Mouse (Mus musculus) midbrain, embryonic 10.5 days (tissue): Measurements from ENCODE around the gene Art3. TPM values are rescaled to one million over a fixed set of nuclear protein-coding genes. Genes with fewer than 3 reads are reported as not detected.

Source experiments
- DNase-seq: peaks from one replicate; pipeline ENCODE4 v3.0.0-alpha.2; 2017; ENCODE audit warnings: low spot score
- H3K27ac ChIP-seq: fragments of 300-500 bp; sonication (generic); replicated peaks from 2 replicates; pipeline ENCODE4 v1.5.1; 2016; ENCODE audit warnings: mild to moderate bottlenecking
- H3K27me3 ChIP-seq: fragments of 300-500 bp; sonication (generic); 2 replicates; pipeline ENCODE4 v1.6.1; 2016; ENCODE audit warnings: low read depth, mild to moderate bottlenecking; ENCODE audit not compliant: poor library complexity, severe bottlenecking
- H3K36me3 ChIP-seq: fragments of 300-500 bp; sonication (generic); 2 replicates; pipeline ENCODE4 v1.6.1; 2016; ENCODE audit warnings: mild to moderate bottlenecking, moderate library complexity
- H3K4me1 ChIP-seq: fragments of 300-500 bp; sonication (generic); 2 replicates; pipeline ENCODE4 v1.6.1; 2016
- H3K4me3 ChIP-seq: fragments of 300-500 bp; sonication (generic); 2 replicates; pipeline ENCODE4 v1.5.1; 2016; ENCODE audit warnings: mild to moderate bottlenecking, moderate library complexity
- H3K9me3 ChIP-seq: fragments of 300-500 bp; sonication (generic); replicated peaks from 2 replicates; pipeline ENCODE4 v1.6.1; 2016; ENCODE audit warnings: mild to moderate bottlenecking
- WGBS: fragments of 180-500 bp; shearing (Covaris S2); methylation state at CpG from one replicate; pipeline ENCODE4 v1.1.7; 2016; 5-methylcytosine and 5-hydroxymethylcytosine counted together
- polyA plus RNA-seq: library from polyadenylated mRNA; unstranded; fragments of >200 nt; fragmentation: Nextera tagmentation; extraction: Ambion mirVana; gene quantifications from 2 replicates; pipeline ENCODE4 v1.2.1, GENCODE M21; 2016

Art3 gene
- polyA plus RNA-seq, 1 experiment from 2014 or later, result 0.98 TPM

DNA sequence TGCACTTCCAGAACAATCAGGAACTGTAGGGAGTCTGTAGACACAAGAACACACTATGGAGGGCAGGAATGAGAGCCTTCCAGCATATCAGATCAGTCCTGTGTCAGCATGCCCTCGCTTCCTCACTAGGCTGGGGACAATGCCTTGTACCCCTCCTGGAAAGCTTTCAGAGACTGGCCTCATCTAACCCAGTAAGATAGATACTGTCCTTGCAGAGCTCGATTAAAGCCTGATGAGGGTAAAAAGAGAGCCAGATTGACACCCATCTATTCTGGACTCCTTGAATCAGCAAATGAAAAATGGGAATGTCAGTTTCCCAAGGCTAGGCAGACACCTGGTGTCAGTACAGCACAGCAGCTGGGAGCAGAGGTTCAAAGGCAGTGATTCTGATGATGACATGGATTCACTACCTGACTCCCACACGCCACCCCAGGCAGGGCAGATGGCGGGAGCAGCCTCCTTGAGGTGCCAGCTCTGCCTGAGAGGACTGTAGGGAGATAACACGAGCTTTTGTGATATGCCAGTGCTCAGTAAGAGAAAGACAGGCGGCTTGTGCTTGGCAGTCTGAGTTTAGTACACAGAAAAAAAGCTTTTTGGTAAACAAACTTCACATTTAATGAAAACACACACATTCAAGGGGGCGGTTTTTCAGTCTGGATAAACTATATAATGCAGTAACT is 80.0 kb downstream of the Art3 start:
- no peak for DNase-seq
- no peaks in the 10 kb centered on the region for H3K9me3 ChIP-seq
- H3K4me1 ChIP-seq, result no peaks in the 10 kb centered on the region
- H3K36me3 ChIP-seq, result peaks cover 29% of the 10 kb centered on the region
- WGBS, result 80% methylated on average over 7 of the region's 7 CpGs
- no peak overlapping the region for H3K27ac ChIP-seq
- H3K4me3 ChIP-seq, result no peak overlapping the region
- no peaks in the 10 kb centered on the region for H3K27me3 ChIP-seq

DNA sequence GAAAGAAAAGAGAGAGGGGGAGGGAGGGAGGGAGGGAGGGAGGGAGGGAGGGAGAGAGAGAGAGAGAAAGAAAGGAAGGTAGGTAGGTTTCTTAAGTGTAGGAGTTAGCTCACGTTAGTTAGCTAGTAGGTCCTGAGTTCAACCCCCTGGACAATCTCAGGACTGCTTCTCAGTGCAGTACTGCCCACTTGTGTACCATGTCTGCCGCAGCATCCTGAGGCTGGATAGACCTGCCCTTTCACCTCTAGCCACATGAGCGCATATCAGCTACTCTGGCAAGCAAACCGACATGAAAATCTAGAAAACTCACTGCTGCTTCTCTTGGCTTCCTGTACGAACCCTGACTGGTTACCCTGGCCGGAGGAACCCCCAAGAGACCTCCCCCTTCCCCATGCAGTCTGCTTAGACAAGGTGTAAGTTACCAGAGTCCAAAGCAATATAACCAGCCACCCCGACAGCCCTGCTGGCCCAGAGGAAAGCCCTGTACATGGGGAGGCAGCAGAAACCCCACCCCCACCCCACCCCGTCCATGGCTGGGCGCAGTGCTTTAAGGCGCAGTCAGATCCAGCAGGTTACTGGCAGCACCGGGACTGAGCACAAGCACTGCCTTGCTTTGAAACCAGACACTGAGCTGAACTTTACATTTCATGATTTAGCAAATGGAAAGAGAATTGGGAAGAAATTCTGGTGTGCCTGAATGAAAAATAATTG is 81.8 kb downstream of the Art3 start:
- Histone ChIP-seq H3K4me1 (no peaks in the 10 kb centered on the region), H3K27ac (no peak overlapping the region), H3K27me3 (no peaks in the 10 kb centered on the region), H3K4me3 (no peak overlapping the region), H3K36me3 (peaks cover 47% of the 10 kb centered on the region), H3K9me3 (no peaks in the 10 kb centered on the region)
- 90% methylated on average over 11 of the region's 11 CpGs for WGBS
- DNase-seq, result no peak

DNA sequence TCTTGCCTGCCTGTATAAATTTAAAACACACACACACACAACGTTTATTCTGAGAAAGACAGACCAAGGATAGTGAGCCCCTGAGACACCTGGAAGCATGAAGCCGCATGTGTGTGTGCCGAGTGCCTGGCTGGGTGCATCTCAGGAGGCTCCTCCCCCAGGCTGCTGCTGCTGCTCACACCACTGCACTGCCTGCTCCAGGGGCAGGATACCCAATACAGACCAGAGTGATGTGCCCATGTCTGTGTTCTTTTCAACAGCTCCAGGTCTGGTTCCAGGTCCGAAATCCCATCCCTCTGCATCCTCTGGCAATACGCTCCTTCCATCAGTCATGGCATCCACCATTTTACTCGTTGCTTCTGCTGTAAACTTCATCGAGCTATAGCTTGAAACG is 82.4 kb downstream of the Art3 start:
- no peaks in the 10 kb centered on the region for H3K9me3 ChIP-seq
- H3K4me1 ChIP-seq, result no peaks in the 10 kb centered on the region
- H3K27me3 ChIP-seq, result no peaks in the 10 kb centered on the region
- peaks cover 52% of the 10 kb centered on the region for H3K36me3 ChIP-seq
- H3K27ac ChIP-seq, result no peak overlapping the region
- H3K4me3 ChIP-seq, result no peak overlapping the region
- 91% methylated on average over 8 of the region's 8 CpGs for WGBS
- no peak for DNase-seq

DNA sequence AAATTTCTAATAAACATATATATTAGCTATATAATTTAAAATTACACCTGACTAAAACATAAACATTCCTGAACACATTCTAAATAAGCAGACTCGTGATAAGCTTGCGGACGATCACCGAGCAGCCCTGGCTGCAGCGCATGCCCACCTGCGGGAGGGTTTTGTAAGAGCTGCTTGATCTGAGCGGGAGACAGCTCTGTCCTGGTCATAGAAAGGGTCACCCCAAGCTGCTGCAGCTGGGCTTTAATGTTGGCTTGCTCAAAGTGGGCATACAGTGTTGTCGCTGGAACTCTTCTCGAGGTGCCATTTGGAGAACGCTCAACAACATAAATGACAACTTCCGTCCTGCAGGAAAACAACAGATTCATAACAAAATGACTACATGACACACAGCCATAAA is 92.5 kb downstream of the Art3 start:
- H3K36me3 ChIP-seq, result peaks cover 100% of the 10 kb centered on the region
- 93% methylated on average over 11 of the region's 11 CpGs for WGBS

DNA sequence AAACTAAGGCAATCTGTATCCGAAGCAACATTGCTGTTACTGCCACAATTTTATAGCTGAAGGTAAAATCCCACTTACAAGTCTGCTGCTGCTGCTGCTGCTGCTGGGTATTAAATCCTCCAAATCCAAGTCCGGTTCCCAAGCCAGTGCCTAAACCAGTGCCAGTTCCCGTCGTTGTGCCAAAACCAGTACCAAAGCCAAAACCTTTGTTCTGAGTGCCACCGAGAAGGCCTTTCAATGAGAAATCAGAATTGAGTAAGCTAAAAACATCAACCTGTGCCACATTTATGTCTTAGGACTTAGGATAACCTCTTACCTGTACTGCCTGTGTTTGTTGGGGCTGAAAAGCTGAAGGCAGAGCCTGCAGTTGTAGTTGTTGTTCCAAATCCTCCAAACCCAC is 99.1 kb downstream of the Art3 start:
- Histone ChIP-seq H3K9me3 (no peaks in the 10 kb centered on the region), H3K4me1 (peaks cover 19% of the 10 kb centered on the region), H3K27ac (no peak overlapping the region), H3K36me3 (peaks cover 51% of the 10 kb centered on the region), H3K27me3 (no peaks in the 10 kb centered on the region), H3K4me3 (no peak overlapping the region)
- WGBS, result 93% methylated on average over 5 of the region's 5 CpGs
- no peak for DNase-seq

More for the DNA sequence above, 92.5 kb downstream of the Art3 start:
- no peak overlapping the region for H3K4me3 ChIP-seq
- no peak overlapping the region for H3K27ac ChIP-seq
- H3K9me3 ChIP-seq, result no peaks in the 10 kb centered on the region
- H3K4me1 ChIP-seq, result no peaks in the 10 kb centered on the region
- no peaks in the 10 kb centered on the region for H3K27me3 ChIP-seq
- DNase-seq, result no peak

DNA sequence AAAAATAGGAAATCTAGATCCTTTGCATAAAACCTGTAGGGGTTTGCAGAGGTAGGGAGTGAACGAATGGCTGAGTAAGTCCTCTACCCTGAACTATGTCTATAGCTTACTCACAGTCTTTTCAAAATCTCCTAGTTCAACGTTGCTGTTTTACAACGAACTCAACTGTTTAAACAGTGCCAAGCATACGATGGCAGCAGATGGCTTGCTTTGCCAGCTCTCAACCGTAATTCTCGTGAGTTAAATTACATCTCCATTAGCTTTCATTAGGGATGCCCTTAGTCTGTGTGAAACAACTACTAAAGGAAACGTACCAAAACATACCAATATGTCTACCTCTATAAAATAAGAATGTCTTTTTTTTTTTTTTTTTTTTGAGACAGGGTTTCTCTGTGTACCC is 100.0 kb downstream of the Art3 start:
- no peak for DNase-seq
- 87% methylated on average over 7 of the region's 7 CpGs for WGBS
- no peaks in the 10 kb centered on the region for H3K27me3 ChIP-seq
- H3K27ac ChIP-seq, result no peak overlapping the region
- H3K4me3 ChIP-seq, result no peak overlapping the region
- no peaks in the 10 kb centered on the region for H3K9me3 ChIP-seq
- peaks cover 20% of the 10 kb centered on the region for H3K4me1 ChIP-seq
- H3K36me3 ChIP-seq, result peaks cover 42% of the 10 kb centered on the region

DNA sequence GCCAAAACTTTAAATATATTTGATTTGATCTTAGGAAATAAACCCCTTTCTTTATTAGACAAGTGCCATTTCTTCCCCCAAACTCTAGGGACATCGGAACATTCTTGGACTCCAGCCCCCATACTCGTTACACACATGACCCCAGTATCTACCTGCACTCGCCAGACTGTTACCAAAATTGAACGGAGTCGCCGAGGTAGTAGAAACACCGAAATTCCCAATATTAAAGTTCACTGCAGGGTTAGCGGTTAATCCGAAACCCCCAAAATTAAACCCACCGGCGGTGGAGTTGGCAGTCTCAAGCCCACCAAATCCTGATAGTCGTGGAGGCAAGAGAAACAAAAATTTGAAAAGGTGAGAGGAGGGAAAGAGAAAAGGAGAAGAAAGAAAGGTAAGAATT is 102.4 kb downstream of the Art3 start:
- peak overlapping the region; percentile 99 for H3K4me3 ChIP-seq
- H3K27ac ChIP-seq, result peak overlapping the region; percentile 98
- DNase-seq, result peak; percentile 16
- no peaks in the 10 kb centered on the region for H3K27me3 ChIP-seq
- H3K36me3 ChIP-seq, result peaks cover 17% of the 10 kb centered on the region
- no peaks in the 10 kb centered on the region for H3K9me3 ChIP-seq
- WGBS, result 2% methylated on average over 12 of the region's 12 CpGs
- peaks cover 20% of the 10 kb centered on the region for H3K4me1 ChIP-seq

DNA sequence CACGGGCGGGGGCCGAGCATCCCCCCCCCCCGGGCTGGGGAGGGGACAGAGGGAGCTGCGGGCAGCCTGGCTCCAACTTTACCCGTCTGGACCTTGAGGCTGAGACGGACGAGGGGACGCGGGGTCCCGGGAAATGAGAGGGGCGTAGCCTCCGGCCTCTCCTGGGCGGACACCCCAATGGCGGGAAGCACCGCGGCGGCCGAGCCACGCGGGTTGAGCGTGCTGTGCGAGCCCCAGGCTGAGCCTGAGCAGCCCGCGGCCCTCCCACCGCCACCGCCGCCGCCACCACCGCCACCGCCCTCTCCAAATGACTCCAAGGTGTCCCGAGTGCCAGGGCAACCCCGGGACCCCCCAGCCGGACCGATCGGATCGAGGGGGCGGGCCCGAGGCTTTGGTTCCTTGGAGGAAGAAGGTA is 103.0 kb downstream of the Art3 start:
- H3K4me1 ChIP-seq, result peaks cover 20% of the 10 kb centered on the region
- no peaks in the 10 kb centered on the region for H3K27me3 ChIP-seq
- H3K27ac ChIP-seq, result peak overlapping the region; percentile 98
- H3K36me3 ChIP-seq, result peaks cover 12% of the 10 kb centered on the region
- H3K9me3 ChIP-seq, result no peaks in the 10 kb centered on the region
- WGBS, result 0% methylated on average over 39 of the region's 39 CpGs
- no peak for DNase-seq
- H3K4me3 ChIP-seq, result peak overlapping the region; percentile 99

DNA sequence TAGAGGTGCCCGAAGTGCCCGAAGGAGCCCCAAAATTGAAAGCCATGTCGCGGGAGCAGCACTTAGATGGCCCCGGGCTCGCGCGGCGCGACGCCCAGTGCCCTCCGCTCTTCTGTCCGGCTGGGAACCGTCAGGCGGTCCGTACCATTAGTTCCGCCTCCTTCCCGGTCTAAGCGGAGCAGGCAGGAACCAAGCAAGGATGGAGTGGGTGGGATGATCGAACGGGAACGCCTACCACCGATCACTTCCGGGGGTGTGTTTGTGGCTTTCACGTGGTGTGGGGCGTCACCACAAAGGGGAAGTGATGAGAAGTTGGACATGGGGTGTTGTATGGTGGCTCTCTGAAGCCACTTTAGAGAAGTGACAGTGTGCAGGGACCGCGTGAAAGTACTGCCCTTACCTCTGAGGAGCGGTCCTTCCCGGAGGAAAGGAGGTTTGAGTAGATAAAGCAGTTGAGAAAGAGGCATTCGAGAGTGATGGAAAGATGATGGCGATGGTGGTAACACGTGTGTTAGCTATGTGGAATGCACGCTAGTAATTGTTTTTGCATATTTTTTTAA is 103.5 kb downstream of the Art3 start, which contains the start of gene Nup54:
Gene Nup54, minus strand, starts transcription at position 195 of the 560 bp plus-strand sequence.
- peak within 1 kb of the TSS; percentile 98 for H3K27ac ChIP-seq
- H3K4me1 ChIP-seq, result peaks cover 20% of the 10 kb centered on the region
- peak within 1 kb of the TSS; percentile 99 for H3K4me3 ChIP-seq
- WGBS, result under 1% methylated on average over 34 of the region's 34 CpGs
- peak; percentile 96 for DNase-seq
- H3K36me3 ChIP-seq, result peaks cover 9% of the 10 kb centered on the region
- no peaks in the 10 kb centered on the region for H3K9me3 ChIP-seq
- H3K27me3 ChIP-seq, result no peaks in the 10 kb centered on the region

DNA sequence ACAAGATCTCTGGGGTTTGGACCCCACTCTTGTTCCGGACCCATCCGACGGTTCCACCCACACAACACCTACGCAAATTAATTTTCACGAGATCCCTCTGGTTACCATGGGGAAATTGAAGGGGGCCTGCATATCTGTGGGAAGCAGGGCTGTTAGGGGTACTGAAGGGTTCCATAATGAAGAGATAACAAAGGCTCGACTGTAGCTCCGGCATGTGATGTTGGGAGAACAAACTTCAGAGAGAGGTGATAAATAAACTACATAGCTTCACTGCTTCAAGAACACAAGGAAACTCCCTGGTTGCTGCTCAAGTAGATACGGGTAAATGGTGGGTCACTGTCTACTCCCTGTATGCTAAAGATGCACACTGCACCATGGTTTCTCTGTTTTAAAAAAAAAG is 106.9 kb downstream of the Art3 start:
- Histone ChIP-seq H3K27ac (no peak overlapping the region), H3K4me3 (no peak overlapping the region), H3K4me1 (peaks cover 12% of the 10 kb centered on the region), H3K27me3 (no peaks in the 10 kb centered on the region), H3K36me3 (peaks cover 1% of the 10 kb centered on the region), H3K9me3 (no peaks in the 10 kb centered on the region)
- DNase-seq, result no peak
- 89% methylated on average over 8 of the region's 8 CpGs for WGBS

DNA sequence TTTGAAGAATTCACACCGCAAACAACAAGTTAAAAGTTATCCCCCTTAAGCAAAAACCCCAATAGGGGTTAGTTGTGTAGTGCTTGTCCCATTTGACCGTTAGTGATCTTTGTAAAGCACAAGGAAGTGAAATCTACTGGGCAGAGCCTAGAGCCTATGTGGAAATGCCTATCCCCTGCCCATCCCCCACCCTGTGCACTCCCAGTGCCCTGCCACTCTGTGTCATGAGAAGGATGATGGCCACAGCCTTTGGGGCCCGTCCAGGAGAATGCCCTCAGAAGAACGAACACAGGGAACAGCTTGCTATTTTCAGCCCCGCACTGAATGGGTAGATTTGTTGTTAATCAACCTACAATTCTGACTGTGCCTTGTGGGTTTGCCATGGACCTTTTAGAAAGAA is 109.9 kb downstream of the Art3 start:
- Histone ChIP-seq H3K4me1 (no peaks in the 10 kb centered on the region), H3K27me3 (no peaks in the 10 kb centered on the region), H3K9me3 (no peaks in the 10 kb centered on the region), H3K36me3 (peaks cover 27% of the 10 kb centered on the region), H3K27ac (no peak overlapping the region), H3K4me3 (no peak overlapping the region)
- WGBS, result 88% methylated on average over 5 of the region's 5 CpGs
- no peak for DNase-seq

DNA sequence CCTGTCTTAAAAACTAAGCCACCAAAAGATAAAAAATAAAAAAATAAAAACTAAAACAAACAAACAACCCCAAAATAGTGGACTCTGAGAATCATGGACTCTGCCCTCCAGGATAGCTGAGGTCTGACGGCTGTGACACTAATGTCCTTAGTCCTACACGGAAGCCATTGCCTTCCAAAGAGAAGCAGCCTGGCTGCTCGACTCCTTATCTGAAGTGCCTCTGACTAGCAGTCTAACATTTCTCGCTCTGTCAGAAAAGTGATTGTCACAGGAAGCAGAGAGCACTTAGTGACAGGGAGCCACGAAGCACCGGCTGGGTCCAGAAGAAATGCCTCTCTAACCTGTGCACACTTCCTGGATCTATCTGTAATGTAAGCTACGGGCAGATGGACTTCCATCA is 111.3 kb downstream of the Art3 start:
- Histone ChIP-seq H3K4me3 (no peak overlapping the region), H3K9me3 (no peaks in the 10 kb centered on the region), H3K27me3 (no peaks in the 10 kb centered on the region), H3K4me1 (no peaks in the 10 kb centered on the region), H3K27ac (no peak overlapping the region), H3K36me3 (peaks cover 41% of the 10 kb centered on the region)
- 91% methylated on average over 7 of the region's 7 CpGs for WGBS
- DNase-seq, result no peak

DNA sequence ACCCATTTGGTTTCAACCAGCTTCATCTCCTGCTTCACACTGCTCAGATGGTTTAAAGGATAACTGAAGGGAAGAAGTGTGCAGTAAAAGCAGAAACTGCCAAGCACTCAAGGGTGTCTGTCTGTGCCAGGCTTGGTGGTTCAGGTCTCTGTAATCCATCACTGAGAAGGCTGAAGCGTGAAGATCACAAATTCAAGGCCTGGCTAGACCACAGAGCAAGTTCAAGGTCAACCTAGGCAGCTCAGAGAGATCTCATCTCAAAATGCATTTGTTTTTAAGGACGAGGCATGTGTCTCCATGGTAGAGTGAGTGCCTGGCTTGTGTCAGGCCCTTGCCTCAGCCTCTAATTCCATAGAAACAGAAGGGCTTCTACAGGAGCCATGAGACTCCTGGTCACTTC is 113.4 kb downstream of the Art3 start:
- Histone ChIP-seq H3K27ac (no peak overlapping the region), H3K9me3 (no peaks in the 10 kb centered on the region), H3K4me1 (no peaks in the 10 kb centered on the region), H3K27me3 (no peaks in the 10 kb centered on the region), H3K4me3 (no peak overlapping the region), H3K36me3 (peaks cover 62% of the 10 kb centered on the region)
- no peak for DNase-seq
- 87% methylated on average over 2 of the region's 2 CpGs for WGBS
